Mouse (Mus musculus): Measurements from ENCODE around the gene Ifnl3. TPM values are rescaled to one million over a fixed set of nuclear protein-coding genes. Genes with fewer than 3 reads are reported as not detected.

Ifnl3 gene
- polyA plus RNA-seq, 1 experiment = not detected

DNA sequence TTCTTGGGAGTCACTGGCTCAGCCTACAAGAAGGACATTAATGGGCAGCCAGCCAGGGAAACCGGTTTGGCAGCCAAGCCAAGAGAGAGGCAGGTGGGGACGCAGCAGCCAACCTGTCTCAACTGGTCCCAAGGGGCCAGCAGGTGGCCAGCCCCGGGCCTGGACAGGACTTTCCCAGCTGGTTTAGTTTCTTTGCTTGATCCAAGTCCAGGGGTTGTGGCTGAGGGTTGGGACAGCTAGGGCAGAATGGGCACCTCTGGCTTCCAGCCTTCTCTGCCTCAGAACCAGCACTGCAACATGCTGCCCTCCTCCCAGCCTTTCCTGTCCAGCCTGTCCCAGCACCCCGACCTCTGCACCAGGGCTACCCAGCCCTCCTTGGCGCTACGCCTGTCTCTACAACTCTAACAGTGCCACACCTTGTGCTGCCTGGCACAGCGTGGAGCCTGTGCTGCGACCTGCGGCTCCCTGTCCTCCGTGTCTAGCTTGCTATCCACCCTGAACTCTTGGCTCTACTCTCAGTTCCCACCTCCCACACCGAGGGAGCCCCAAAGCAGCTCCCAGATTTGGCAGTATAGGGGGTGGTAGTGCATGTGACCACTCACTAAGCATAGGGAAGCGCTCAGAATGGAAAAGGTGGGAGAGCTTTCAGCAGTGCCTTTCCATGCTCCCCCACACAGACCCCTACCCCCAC is 47.8 kb downstream of the Ifnl3 start:
- Histone ChIP-seq H3K27me3 (ENCODE audit: control insufficient read depth, insufficient read depth, low read length) (no peaks in the 10 kb centered on the region), H3K4me1 (ENCODE audit: control insufficient read depth, insufficient read depth, insufficient read length, low read length) (peaks cover 61% of the 10 kb centered on the region), H3K27ac (ENCODE audit: insufficient read depth, low read depth, low read length) (peak overlapping the region; percentile 92), H3K36me3 (ENCODE audit: control insufficient read depth, insufficient read depth, low read length) (peaks cover 38% of the 10 kb centered on the region), H3K4me3 (ENCODE audit: low read depth, low read length) (peak overlapping the region; percentile 24)
- WGBS = 19% methylated on average over 12 of the region's 12 CpGs
- no peak for TF ChIP-seq CTCF (IDR thresholded peaks at IDR 0.05; ENCODE audit: extremely low read depth, insufficient read length, insufficient replicate concordance, low read depth, low read length)
- TF ChIP-seq POLR2A (IDR thresholded peaks at IDR 0.05; ENCODE audit: low read depth, low read length) = no peak

DNA sequence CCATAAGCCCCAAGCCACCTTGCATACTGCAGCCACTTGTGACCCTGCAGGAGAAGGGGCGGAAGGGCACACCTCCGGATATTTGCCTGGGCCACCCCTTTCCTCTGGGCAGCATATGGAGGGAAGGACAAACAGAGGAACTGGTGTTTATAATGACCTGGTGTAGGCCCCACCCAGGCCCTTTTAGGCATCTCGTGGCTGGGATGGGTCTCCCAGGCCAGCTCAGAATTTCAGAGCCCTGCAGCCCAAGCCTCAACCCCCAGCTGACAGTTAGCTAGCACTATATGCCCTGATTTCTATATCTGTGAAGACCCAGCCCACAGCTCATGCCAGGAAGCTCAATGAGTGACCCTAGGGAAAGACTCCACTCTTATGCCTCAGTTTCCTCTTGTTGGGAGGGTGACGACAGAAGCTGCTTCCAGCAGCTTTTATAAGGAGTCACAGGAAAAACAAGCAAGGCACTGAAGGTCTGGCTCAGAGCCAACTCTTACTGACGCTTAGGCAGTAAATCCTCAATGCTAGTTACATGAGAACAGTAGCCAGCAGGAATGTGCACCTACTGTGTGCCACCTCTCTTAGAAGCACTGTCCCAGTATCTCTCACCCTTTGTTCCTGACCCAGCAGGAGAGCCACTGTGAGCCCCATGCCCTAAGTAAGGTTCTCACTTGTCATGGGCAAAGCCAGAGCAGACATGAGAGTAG is 48.5 kb downstream of the Ifnl3 start:
- H3K27ac ChIP-seq (ENCODE audit: insufficient read depth, low read depth, low read length) = peak overlapping the region; percentile 92
- H3K4me1 ChIP-seq (ENCODE audit: control insufficient read depth, insufficient read depth, insufficient read length, low read length) = peaks cover 62% of the 10 kb centered on the region
- H3K27me3 ChIP-seq (ENCODE audit: control insufficient read depth, insufficient read depth, low read length) = no peaks in the 10 kb centered on the region
- WGBS = 16% methylated on average over 5 of the region's 5 CpGs
- H3K36me3 ChIP-seq (ENCODE audit: control insufficient read depth, insufficient read depth, low read length) = peaks cover 33% of the 10 kb centered on the region
- peak overlapping the region; percentile 24; the same call in 1 of the 2 replicates for H3K4me3 ChIP-seq (ENCODE audit: low read depth, low read length)
- 0 out of 2 replicates have a peak, but pooled peaks have one; percentile 11 for TF ChIP-seq POLR2A (IDR thresholded peaks at IDR 0.05; ENCODE audit: low read depth, low read length)
- no peak for TF ChIP-seq CTCF (IDR thresholded peaks at IDR 0.05; ENCODE audit: extremely low read depth, insufficient read length, insufficient replicate concordance, low read depth, low read length)

DNA sequence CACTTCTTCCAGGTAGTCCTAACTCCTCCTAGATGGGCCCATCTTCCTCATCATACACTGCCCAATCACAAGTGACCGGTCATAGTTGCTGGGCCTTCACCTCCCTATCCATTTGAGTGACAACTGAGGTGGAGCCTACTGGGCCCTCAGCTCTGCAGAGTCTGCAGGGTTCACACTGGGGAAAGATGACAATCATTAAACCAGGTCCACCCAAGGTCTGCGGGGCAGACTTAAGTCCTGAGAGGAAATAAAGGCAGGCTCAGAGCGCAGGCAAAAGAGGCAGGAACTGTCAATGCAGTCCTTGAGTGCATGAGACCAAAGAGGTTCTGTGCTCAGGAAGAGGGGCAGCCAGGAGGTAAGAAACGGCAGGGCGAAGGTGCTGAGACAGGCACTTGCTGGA is 50.1 kb downstream of the Ifnl3 start:
- TF ChIP-seq CTCF (IDR thresholded peaks at IDR 0.05; ENCODE audit: extremely low read depth, insufficient read length, insufficient replicate concordance, low read depth, low read length) (no peak), POLR2A (IDR thresholded peaks at IDR 0.05; ENCODE audit: low read depth, low read length) (no peak)
- peaks cover 17% of the 10 kb centered on the region for H3K36me3 ChIP-seq (ENCODE audit: control insufficient read depth, insufficient read depth, low read length)
- H3K27ac ChIP-seq (ENCODE audit: insufficient read depth, low read depth, low read length) = peak overlapping the region; percentile 88
- H3K4me3 ChIP-seq (ENCODE audit: low read depth, low read length) = no peak overlapping the region
- H3K4me1 ChIP-seq (ENCODE audit: control insufficient read depth, insufficient read depth, insufficient read length, low read length) = peaks cover 78% of the 10 kb centered on the region
- 56% methylated on average over 5 of the region's 5 CpGs for WGBS
- H3K27me3 ChIP-seq (ENCODE audit: control insufficient read depth, insufficient read depth, low read length) = no peaks in the 10 kb centered on the region

DNA sequence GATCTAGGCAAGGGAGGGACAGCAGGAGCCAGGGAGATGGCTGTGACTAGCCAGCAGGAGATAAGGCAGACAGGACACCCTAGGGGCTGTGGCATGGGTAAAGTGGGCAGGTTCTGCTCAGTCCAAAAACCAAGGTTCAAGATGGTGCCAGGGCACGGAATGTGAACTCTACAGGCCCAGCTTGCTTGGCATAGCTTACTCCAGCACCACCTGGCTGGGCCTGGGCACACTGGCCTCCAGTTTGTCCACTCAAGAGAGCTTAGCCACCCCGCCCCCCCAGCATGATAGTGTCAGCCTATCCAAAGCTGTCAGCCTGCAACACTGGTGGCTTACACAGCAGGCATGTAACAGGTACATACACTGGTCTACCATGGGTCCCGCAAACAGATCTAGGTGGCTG is 50.6 kb downstream of the Ifnl3 start:
- TF ChIP-seq POLR2A (IDR thresholded peaks at IDR 0.05; ENCODE audit: low read depth, low read length) (no peak), CTCF (IDR thresholded peaks at IDR 0.05; ENCODE audit: extremely low read depth, insufficient read length, insufficient replicate concordance, low read depth, low read length) (no peak)

More for the DNA sequence above, 50.6 kb downstream of the Ifnl3 start:
- WGBS = 73% methylated on average over 3 of the region's 3 CpGs
- peak overlapping the region; percentile 88 for H3K27ac ChIP-seq (ENCODE audit: insufficient read depth, low read depth, low read length)
- peaks cover 83% of the 10 kb centered on the region for H3K4me1 ChIP-seq (ENCODE audit: control insufficient read depth, insufficient read depth, insufficient read length, low read length)
- H3K36me3 ChIP-seq (ENCODE audit: control insufficient read depth, insufficient read depth, low read length) = peaks cover 12% of the 10 kb centered on the region
- H3K4me3 ChIP-seq (ENCODE audit: low read depth, low read length) = no peak overlapping the region
- no peaks in the 10 kb centered on the region for H3K27me3 ChIP-seq (ENCODE audit: control insufficient read depth, insufficient read depth, low read length)

Other genes with a start within 250 kb of the Ifnl3 start
- gene Eid2b, start 245.1 kb upstream of the Ifnl3 start, polyA plus RNA-seq (2012; rRNA removed) = 3.9 and 5.8 TPM in 2 replicates
- not detected in 2 replicates for gene Selenov, start 231.7 kb upstream of the Ifnl3 start, polyA plus RNA-seq (2012; rRNA removed)
- 0.44 and 2.4 TPM in 2 replicates for gene Dll3, start 220.6 kb upstream of the Ifnl3 start, polyA plus RNA-seq (2012; rRNA removed)
- gene Timm50, start 210.8 kb upstream of the Ifnl3 start, polyA plus RNA-seq (2012; rRNA removed) = 37.3 and 62.7 TPM in 2 replicates
- 58.8 and 104 TPM in 2 replicates for gene Supt5, start 184.1 kb upstream of the Ifnl3 start, polyA plus RNA-seq (2012; rRNA removed)
- 877 and 996 TPM in 2 replicates for gene Rps16, start 172.2 kb upstream of the Ifnl3 start, polyA plus RNA-seq (2012; rRNA removed)
- 22.9 and 58.2 TPM in 2 replicates for gene Plekhg2, start 150.2 kb upstream of the Ifnl3 start, polyA plus RNA-seq (2012; rRNA removed)
- gene Zfp36, start 142.6 kb upstream of the Ifnl3 start, polyA plus RNA-seq (2012; rRNA removed) = 85.4 and 196 TPM in 2 replicates
- gene Med29, start 130.1 kb upstream of the Ifnl3 start, polyA plus RNA-seq (2012; rRNA removed) = 36.5 and 58.0 TPM in 2 replicates
- 27.6 and 67.1 TPM in 2 replicates for gene Paf1, start 129.9 kb upstream of the Ifnl3 start, polyA plus RNA-seq (2012; rRNA removed)
- 5.6 and 7.0 TPM in 2 replicates for gene Gmfg, start 85.4 kb upstream of the Ifnl3 start, polyA plus RNA-seq (2012; rRNA removed)
- 0.91 and 1.4 TPM in 2 replicates for gene Lrfn1, start 70.9 kb upstream of the Ifnl3 start, polyA plus RNA-seq (2012; rRNA removed)
- not detected in 2 replicates for gene Ifnl2, start 12.4 kb upstream of the Ifnl3 start, polyA plus RNA-seq (2012; rRNA removed)
- 32.7 and 16,759 TPM in 2 replicates for gene Sycn, start 18.0 kb downstream of the Ifnl3 start, polyA plus RNA-seq (2012; rRNA removed)
- 0.14 and 2.8 TPM in 2 replicates for gene Nccrp1, start 24.4 kb downstream of the Ifnl3 start, polyA plus RNA-seq (2012; rRNA removed)
- 43.4 and 82.0 TPM in 2 replicates for gene Samd4b, start 75.3 kb downstream of the Ifnl3 start, polyA plus RNA-seq (2012; rRNA removed)
- gene Pak4, start 75.3 kb downstream of the Ifnl3 start, polyA plus RNA-seq (2012; rRNA removed) = 50.3 and 112 TPM in 2 replicates
- gene Acp7, start 108.5 kb downstream of the Ifnl3 start, polyA plus RNA-seq (2012; rRNA removed) = 0.66 TPM in 1 of 2 replicates, not detected in the other
- 1.2 and 1.7 TPM in 2 replicates for gene Fbxo27, start 170.0 kb downstream of the Ifnl3 start, polyA plus RNA-seq (2012; rRNA removed)
- gene Fbxo17, start 194.0 kb downstream of the Ifnl3 start, polyA plus RNA-seq (2012; rRNA removed) = 2.0 and 2.8 TPM in 2 replicates
- gene Mrps12, start 219.0 kb downstream of the Ifnl3 start, polyA plus RNA-seq (2012; rRNA removed) = 42.3 and 64.5 TPM in 2 replicates
- gene Sars2, start 219.2 kb downstream of the Ifnl3 start, polyA plus RNA-seq (2012; rRNA removed) = 12.8 and 19.0 TPM in 2 replicates
- not detected in 2 replicates for gene Ccer2, start 233.3 kb downstream of the Ifnl3 start, polyA plus RNA-seq (2012; rRNA removed)
- gene Sirt2, start 243.9 kb downstream of the Ifnl3 start, polyA plus RNA-seq (2012; rRNA removed) = 26.2 and 47.6 TPM in 2 replicates
- 76.0 and 138 TPM in 2 replicates for gene Nfkbib, start 244.7 kb downstream of the Ifnl3 start, polyA plus RNA-seq (2012; rRNA removed)

All from small intestine, adult 2 months (tissue).